Mouse (Mus musculus) T-helper 2 cell (primary cell): ENCODE results near the gene Gm8005.
"Not testable (repeated sequence)": the region's sequence is repeated elsewhere in the genome, so short reads cannot be mapped to it uniquely, and the experiment has no call there.

ENCODE experiments used
- in situ Hi-C: fragments of 300-600 bp; cut with MboI, MseI; formaldehyde crosslinking; loops from one replicate; pipeline ENCODE4 v1.15.1; 2025; ENCODE audit warnings: high pct_unique_total_duplicates

The Gm8005 gene

DNA sequence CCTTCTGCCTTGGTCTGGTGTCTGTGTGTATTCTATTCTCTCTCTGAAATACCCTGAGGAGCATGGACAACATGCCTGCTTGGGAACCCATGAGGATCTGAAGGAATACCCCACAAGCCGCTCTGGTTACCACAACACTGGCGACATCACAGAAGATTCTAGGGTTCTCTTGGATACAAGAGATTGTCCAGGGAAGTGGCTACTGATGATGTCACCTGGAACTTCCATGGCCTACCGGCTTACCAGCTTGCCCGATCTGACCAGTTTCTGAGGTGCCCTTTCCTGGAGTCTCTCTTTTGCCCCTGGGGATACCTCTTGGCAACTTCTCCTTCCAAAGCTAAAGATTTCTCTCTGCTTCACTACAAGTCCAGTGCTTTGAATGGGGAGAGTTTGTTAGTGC is at the start of gene Gm8005:
TSS of gene Gm8005 (minus strand) at position 101 of the 400 bp plus-strand sequence.
- in situ Hi-C loops: loop anchor here (10.0 to 25.0 kb wide), 2 partner anchors 398 to 745 kb away; no protein-coding TSS in a partner anchor

GRCm38 (mm10) chr14:42463581-42463980 is 24.1 kb upstream of the Gm8005 start, which contains the start of gene Gm8011:
Gm8011 (plus strand) TSS chr14:42463881.
- in situ Hi-C loops: not testable (repeated sequence)
